Mouse (Mus musculus) neural tube, embryonic 14.5 days (tissue): Measurements from ENCODE around the gene Fbxo30. TPM values are rescaled to one million over a fixed set of nuclear protein-coding genes. Genes with fewer than 3 reads are reported as not detected.
"Not testable (repeated sequence)": the region's sequence is repeated elsewhere in the genome, so short reads cannot be mapped to it uniquely, and the experiment has no call there.

Source experiments
- ATAC-seq: fragments of 200-750 bp; cut with Nextera tagmentation; 2 replicates; pipeline ENCODE4 v1.8.0; 2017; ENCODE audit warnings: low read depth, mild to moderate bottlenecking, moderate TSS enrichment, moderate library complexity
- H3K27ac ChIP-seq: fragments of 300-500 bp; sonication (generic); 2 replicates; pipeline ENCODE4 v1.5.1; 2014; ENCODE audit warnings: low read depth, mild to moderate bottlenecking, control low read depth, low read length, moderate library complexity, mixed read lengths
- H3K27me3 ChIP-seq: fragments of 300-500 bp; sonication (generic); 2 replicates; pipeline ENCODE4 v1.6.1; 2014; ENCODE audit warnings: low read length; ENCODE audit not compliant: control insufficient read depth, insufficient read depth
- H3K36me3 ChIP-seq: fragments of 300-500 bp; sonication (generic); 2 replicates; pipeline ENCODE4 v1.6.1; 2014; ENCODE audit warnings: low read length, mixed read lengths; ENCODE audit not compliant: control insufficient read depth, insufficient read depth
- H3K4me1 ChIP-seq: fragments of 300-500 bp; sonication (generic); 2 replicates; pipeline ENCODE4 v1.6.1; 2014; ENCODE audit warnings: low read length; ENCODE audit not compliant: control insufficient read depth, insufficient read depth
- H3K4me2 ChIP-seq: fragments of 300-500 bp; sonication (generic); 2 replicates; pipeline ENCODE4 v1.6.1; 2014; ENCODE audit warnings: mild to moderate bottlenecking, low read depth, low read length, control low read depth
- H3K4me3 ChIP-seq: fragments of 300-500 bp; sonication (generic); 2 replicates; pipeline ENCODE4 v1.5.1; 2014; ENCODE audit warnings: low read depth, low read length, control low read depth, mixed read lengths
- H3K9ac ChIP-seq: fragments of 300-500 bp; sonication (generic); replicated peaks from 2 replicates; pipeline ENCODE4 v1.6.1; 2014; ENCODE audit warnings: low read depth, mild to moderate bottlenecking, control low read depth, low read length, mixed read lengths
- H3K9me3 ChIP-seq: fragments of 300-500 bp; sonication (generic); 2 replicates; pipeline ENCODE4 v1.6.1; 2016; ENCODE audit warnings: low read length; ENCODE audit not compliant: control insufficient read depth
- WGBS: fragments of 180-500 bp; shearing (Covaris S2); extraction: QIAGEN DNeasy Blood & Tissue Kit; methylation state at CpG from one replicate; pipeline ENCODE4 v1.1.7; 2014; 5-methylcytosine and 5-hydroxymethylcytosine counted together
- polyA plus RNA-seq: library from polyadenylated mRNA; unstranded; fragments of >200 nt; fragmentation: Nextera tagmentation; extraction: Ambion mirVana; gene quantifications from 2 replicates; pipeline ENCODE4 v1.2.1, GENCODE M21; 2014

The Fbxo30 gene
- 14.4 and 20.5 TPM in 2 replicates for polyA plus RNA-seq

GRCm38 (mm10) chr10:11280578-11281463 lies at the start of gene Fbxo30:
Fbxo30 (plus strand) TSS chr10:11281330.
- Histone ChIP-seq H3K4me3 (peak within 1 kb of the TSS; percentile 98), H3K9me3 (no peaks in the 10 kb centered on the region), H3K27ac (peak within 1 kb of the TSS; percentile 97), H3K4me2 (peak within 1 kb of the TSS; percentile 85), H3K9ac (peak within 1 kb of the TSS; percentile 86), H3K36me3 (no peaks in the 10 kb centered on the region), H3K27me3 (no peaks in the 10 kb centered on the region), H3K4me1 (0 out of 2 replicates have a peak, but pooled peaks cover 3% of the 10 kb centered on the region)
- under 1% methylated on average over 65 of the region's 93 CpGs for WGBS
- ATAC-seq = peak; percentile 95

GRCm38 (mm10) chr10:11233208-11233607 lies 47.9 kb upstream of the Fbxo30 start:
- Histone ChIP-seq H3K9ac (no peak overlapping the region), H3K4me3 (no peak overlapping the region), H3K4me2 (no peak overlapping the region), H3K27ac (no peak overlapping the region), H3K4me1 (no peaks in the 10 kb centered on the region), H3K9me3 (no peaks in the 10 kb centered on the region), H3K36me3 (no peaks in the 10 kb centered on the region), H3K27me3 (no peaks in the 10 kb centered on the region)
- no peak for ATAC-seq
- WGBS = 80% methylated on average over 3 of the region's 3 CpGs

GRCm38 (mm10) chr10:11242988-11243387 lies 38.1 kb upstream of the Fbxo30 start:
- not testable (repeated sequence) for H3K4me2 ChIP-seq, H3K4me1 ChIP-seq, H3K9ac ChIP-seq, H3K36me3 ChIP-seq, ATAC-seq, H3K9me3 ChIP-seq, H3K27me3 ChIP-seq, H3K4me3 ChIP-seq, H3K27ac ChIP-seq
- 60% methylated on average over 3 of the region's 3 CpGs for WGBS

GRCm38 (mm10) chr10:11248210-11248609 lies 32.9 kb upstream of the Fbxo30 start:
- Histone ChIP-seq H3K9me3 (no peaks in the 10 kb centered on the region), H3K27ac (no peak overlapping the region), H3K9ac (no peak overlapping the region), H3K4me1 (no peaks in the 10 kb centered on the region), H3K4me3 (no peak overlapping the region), H3K36me3 (no peaks in the 10 kb centered on the region), H3K27me3 (no peaks in the 10 kb centered on the region), H3K4me2 (no peak overlapping the region)
- WGBS = 92% methylated on average over 3 of the region's 3 CpGs
- no peak for ATAC-seq

- no peak overlapping the region for H3K9ac ChIP-seq
- no peaks in the 10 kb centered on the region for H3K4me1 ChIP-seq
- H3K27me3 ChIP-seq = no peaks in the 10 kb centered on the region
- WGBS = 31% methylated on average over 2 of the region's 2 CpGs
- no peaks in the 10 kb centered on the region for H3K9me3 ChIP-seq
- H3K27ac ChIP-seq = no peak overlapping the region
- ATAC-seq = peak; percentile 85
- no peak overlapping the region for H3K4me2 ChIP-seq
- no peak overlapping the region for H3K4me3 ChIP-seq
- no peaks in the 10 kb centered on the region for H3K36me3 ChIP-seq
These were observed 30.7 kb upstream of the Fbxo30 start for GRCm38 (mm10) chr10:11250247-11250997.

GRCm38 (mm10) chr10:11253581-11253980 lies 27.5 kb upstream of the Fbxo30 start:
- H3K36me3 ChIP-seq, H3K9me3 ChIP-seq, H3K27me3 ChIP-seq, H3K27ac ChIP-seq, H3K9ac ChIP-seq, H3K4me1 ChIP-seq, ATAC-seq, H3K4me3 ChIP-seq, H3K4me2 ChIP-seq: not testable (repeated sequence)
- 72% methylated on average over 4 of the region's 4 CpGs for WGBS

GRCm38 (mm10) chr10:11260119-11260518 lies 21.0 kb upstream of the Fbxo30 start:
- ATAC-seq = no peak
- Histone ChIP-seq H3K4me3 (no peak overlapping the region), H3K9me3 (no peaks in the 10 kb centered on the region), H3K4me1 (no peaks in the 10 kb centered on the region), H3K4me2 (no peak overlapping the region), H3K27me3 (no peaks in the 10 kb centered on the region), H3K9ac (no peak overlapping the region), H3K36me3 (no peaks in the 10 kb centered on the region), H3K27ac (no peak overlapping the region)

GRCm38 (mm10) chr10:11262292-11262691 lies 18.8 kb upstream of the Fbxo30 start:
- H3K27ac ChIP-seq, H3K4me2 ChIP-seq, H3K9ac ChIP-seq, H3K4me3 ChIP-seq, H3K27me3 ChIP-seq, H3K9me3 ChIP-seq, H3K36me3 ChIP-seq, ATAC-seq, H3K4me1 ChIP-seq: not testable (repeated sequence)
- 81% methylated on average over 2 of the region's 2 CpGs for WGBS

GRCm38 (mm10) chr10:11263795-11264194 lies 17.3 kb upstream of the Fbxo30 start:
- ATAC-seq, H3K4me2 ChIP-seq, H3K27me3 ChIP-seq, H3K27ac ChIP-seq, H3K9me3 ChIP-seq, H3K9ac ChIP-seq, H3K4me1 ChIP-seq, H3K36me3 ChIP-seq, H3K4me3 ChIP-seq: not testable (repeated sequence)
- WGBS = 92% methylated on average over 2 of the region's 2 CpGs
